Mouse (Mus musculus) brain, embryonic 14.5 days (tissue): ENCODE results near the gene Tmem223. TPM values are rescaled to one million over a fixed set of nuclear protein-coding genes. Genes with fewer than 3 reads are reported as not detected.

Experiments
- DNase-seq: peaks from one replicate; pipeline ENCODE4 v3.0.0-alpha.2; 2011; ENCODE audit warnings: low read depth
- CTCF ChIP-seq: fragments of 200-500 bp; IDR thresholded peaks from 2 replicates; pipeline ENCODE4 v1.5.1; 2012; ENCODE audit warnings: inconsistent platforms, mild to moderate bottlenecking, moderate library complexity, borderline replicate concordance; ENCODE audit not compliant: insufficient read depth, insufficient read length; ENCODE audit errors: extremely low read depth
- POLR2A ChIP-seq: fragments of 200-500 bp; IDR thresholded peaks from 2 replicates; pipeline ENCODE4 v1.6.1; 2012; ENCODE audit warnings: mild to moderate bottlenecking, inconsistent platforms, borderline replicate concordance; ENCODE audit not compliant: poor library complexity, insufficient read depth, insufficient read length, severe bottlenecking; ENCODE audit errors: extremely low read depth
- polyA plus RNA-seq: library from polyadenylated mRNA; depleted of rRNA; stranded (reverse); fragments of >200 nt; gene quantifications from 2 replicates; pipeline ENCODE4 v1.2.3, GENCODE M21; 2012

The Tmem223 gene
- polyA plus RNA-seq, 1 experiment, result 224 TPM

GRCm38 (mm10) chr19:8756635-8757387, 14.0 kb upstream of the Tmem223 start, which contains the start of gene Nxf1:
Gene Nxf1 (plus strand): TSS chr19:8757073.
- TF ChIP-seq CTCF, result no peak
- TF ChIP-seq POLR2A, result peak; percentile 75
- DNase-seq, result peak; percentile 97

GRCm38 (mm10) chr19:8757471-8757998, 13.3 kb upstream of the Tmem223 start:
- no peak for TF ChIP-seq CTCF
- TF ChIP-seq POLR2A, result no peak
- DNase-seq, result no peak

GRCm38 (mm10) chr19:8758899-8759298, 11.9 kb upstream of the Tmem223 start:
- TF ChIP-seq CTCF (no peak), POLR2A (no peak)
- DNase-seq, result no peak

- no peak for DNase-seq
- no peak for TF ChIP-seq POLR2A
- no peak for TF ChIP-seq CTCF
These were observed 10.0 kb upstream of the Tmem223 start for GRCm38 (mm10) chr19:8760757-8761156.

- TF ChIP-seq POLR2A (no peak), CTCF (no peak)
- no peak for DNase-seq
These were observed 7.5 kb upstream of the Tmem223 start for GRCm38 (mm10) chr19:8763276-8763675.

- DNase-seq, result no peak
These were observed 5.2 kb upstream of the Tmem223 start for GRCm38 (mm10) chr19:8765562-8765961.

GRCm38 (mm10) chr19:8772996-8773395, 2.2 kb downstream of the Tmem223 start:
- no peak for TF ChIP-seq CTCF
- TF ChIP-seq POLR2A, result no peak
- no peak for DNase-seq

More at GRCm38 (mm10) chr19:8765562-8765961, 5.2 kb upstream of the Tmem223 start:
- TF ChIP-seq CTCF (no peak), POLR2A (no peak)

GRCm38 (mm10) chr19:8773409-8773808, 2.6 kb downstream of the Tmem223 start:
- TF ChIP-seq POLR2A (no peak), CTCF (no peak)
- no peak for DNase-seq

- TF ChIP-seq CTCF, result no peak
- peak; percentile 82; the same call in 1 of the 2 replicates for TF ChIP-seq POLR2A
- peak; percentile 97 for DNase-seq
These were observed 3.5 kb downstream of the Tmem223 start, which contains the start of gene Tmem179b for GRCm38 (mm10) chr19:8774086-8774835. Gene Tmem179b (minus strand): TSS chr19:8774467.

GRCm38 (mm10) chr19:8774951-8775421, 4.2 kb downstream of the Tmem223 start:
- TF ChIP-seq CTCF, result no peak
- no peak for TF ChIP-seq POLR2A

GRCm38 (mm10) chr19:8786008-8786781, 15.4 kb downstream of the Tmem223 start, which contains the start of gene Taf6l:
Gene Taf6l (minus strand): TSS chr19:8786417.
- TF ChIP-seq CTCF (peak; percentile 55; the same call in 1 of the 2 replicates), POLR2A (0 out of 2 replicates have a peak, but pooled peaks have one; percentile 6)
- peak; percentile 99 for DNase-seq

More at GRCm38 (mm10) chr19:8774951-8775421, 4.2 kb downstream of the Tmem223 start:
- peak; percentile 14 for DNase-seq

- TF ChIP-seq CTCF (no peak), POLR2A (no peak)
- peak; percentile 53 for DNase-seq
These were observed 17.7 kb downstream of the Tmem223 start for GRCm38 (mm10) chr19:8788521-8788920.

GRCm38 (mm10) chr19:8789171-8789570, 18.4 kb downstream of the Tmem223 start:
- TF ChIP-seq POLR2A (no peak), CTCF (no peak)
- DNase-seq, result no peak

GRCm38 (mm10) chr19:8790171-8790570, 19.4 kb downstream of the Tmem223 start:
- DNase-seq, result no peak
- no peak for TF ChIP-seq CTCF
- no peak for TF ChIP-seq POLR2A
